Mouse (Mus musculus) right cerebral cortex, postnatal 4 days (tissue): ENCODE data around the gene Cd2.

Experiments
- DNase-seq: peaks from one replicate; pipeline ENCODE4 v3.0.0-alpha.2; 2022

Gene Cd2

DNA sequence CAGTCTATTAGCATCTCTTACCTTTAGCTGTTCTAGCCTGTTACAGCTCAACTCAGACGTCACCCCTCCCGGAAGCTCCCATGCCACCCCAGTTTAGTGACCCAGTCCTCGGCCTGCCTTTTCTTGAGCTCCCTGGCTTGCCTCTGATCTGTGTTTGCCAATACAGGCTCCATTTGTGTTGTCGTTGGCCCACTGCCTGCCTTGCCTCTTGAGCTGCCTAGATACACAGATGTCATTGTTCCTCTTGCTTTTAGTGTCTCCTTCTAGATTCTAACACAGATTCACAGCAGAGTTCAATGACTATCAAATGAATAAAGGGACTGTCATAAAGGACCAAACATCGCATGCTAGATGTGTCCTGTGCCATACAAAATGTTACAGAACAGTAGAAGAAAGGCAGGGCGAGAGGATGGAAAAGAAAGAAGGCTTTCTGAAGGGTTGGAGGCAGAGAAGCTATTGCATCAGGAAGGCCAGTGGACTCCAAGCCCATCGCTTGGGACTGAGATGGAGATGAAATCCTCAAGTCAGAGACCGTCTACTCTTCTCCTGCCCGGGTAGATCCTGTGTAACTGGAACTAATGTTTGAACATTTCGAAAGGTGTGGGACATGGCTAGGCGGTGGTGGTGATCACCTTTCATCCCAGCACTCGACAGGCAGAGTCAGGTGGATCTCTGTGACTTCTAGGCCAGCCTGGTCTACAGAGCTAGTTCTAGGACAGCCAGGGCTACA lies 13.5 kb downstream of the Cd2 start:
- peak; percentile 56 for DNase-seq

DNA sequence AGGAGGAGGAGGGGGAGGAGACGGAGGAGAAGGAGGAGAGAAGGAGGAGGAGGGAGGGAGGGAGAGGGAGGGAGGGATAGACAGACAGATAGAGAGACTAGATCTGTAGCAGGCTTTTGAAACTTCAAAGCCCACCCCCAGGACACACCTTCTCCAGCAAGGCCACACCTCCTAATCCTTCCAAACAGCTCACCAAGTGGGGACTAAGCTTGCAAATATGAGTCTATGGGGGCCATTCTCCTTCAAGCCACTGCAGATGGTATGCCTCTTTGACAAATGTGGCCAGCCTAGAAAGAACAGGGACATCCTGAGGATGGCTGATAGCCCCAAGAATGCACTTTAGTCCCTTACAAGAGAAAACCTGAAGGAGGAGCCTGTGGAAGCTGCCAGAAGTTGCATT lies 15.6 kb downstream of the Cd2 start:
- no peak for DNase-seq

DNA sequence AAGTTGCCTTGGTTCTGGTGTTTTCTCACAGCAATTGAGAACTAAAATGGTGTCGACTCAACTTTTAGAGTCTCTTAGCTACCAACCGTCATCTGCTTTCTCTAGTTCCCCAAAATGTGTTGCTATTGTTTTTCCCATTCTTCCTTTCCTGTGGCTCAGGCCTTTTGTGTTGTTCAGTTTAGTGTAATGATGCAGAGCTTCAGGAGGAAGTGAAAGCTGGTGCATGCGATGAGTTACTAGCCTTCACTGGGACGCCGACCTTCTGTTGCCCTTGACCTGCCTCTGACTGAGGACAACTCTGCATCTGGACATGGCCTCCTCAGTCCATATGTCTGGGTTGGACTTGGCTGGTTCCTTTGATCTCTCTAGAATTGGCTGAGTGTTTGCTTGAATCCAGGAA lies 16.9 kb downstream of the Cd2 start:
- no peak for DNase-seq

DNA sequence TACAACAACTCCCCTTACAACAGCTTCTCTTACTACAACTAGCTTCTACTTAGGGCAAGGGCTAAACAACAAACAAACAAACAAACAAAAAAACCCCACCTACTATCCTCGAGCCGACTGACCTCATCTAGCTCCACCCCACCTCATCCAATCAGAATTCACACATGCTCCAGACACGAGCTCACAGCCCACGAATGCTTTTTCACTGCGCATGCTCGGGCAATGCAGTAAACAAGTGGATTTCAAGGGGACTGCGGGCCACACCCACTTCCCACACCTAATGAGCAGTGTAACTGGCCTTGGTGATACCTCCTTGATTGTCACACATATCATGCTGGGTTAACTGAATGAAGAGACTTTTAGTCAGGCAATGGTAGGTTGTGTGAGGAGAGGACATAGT lies 19.4 kb downstream of the Cd2 start:
- no peak for DNase-seq

DNA sequence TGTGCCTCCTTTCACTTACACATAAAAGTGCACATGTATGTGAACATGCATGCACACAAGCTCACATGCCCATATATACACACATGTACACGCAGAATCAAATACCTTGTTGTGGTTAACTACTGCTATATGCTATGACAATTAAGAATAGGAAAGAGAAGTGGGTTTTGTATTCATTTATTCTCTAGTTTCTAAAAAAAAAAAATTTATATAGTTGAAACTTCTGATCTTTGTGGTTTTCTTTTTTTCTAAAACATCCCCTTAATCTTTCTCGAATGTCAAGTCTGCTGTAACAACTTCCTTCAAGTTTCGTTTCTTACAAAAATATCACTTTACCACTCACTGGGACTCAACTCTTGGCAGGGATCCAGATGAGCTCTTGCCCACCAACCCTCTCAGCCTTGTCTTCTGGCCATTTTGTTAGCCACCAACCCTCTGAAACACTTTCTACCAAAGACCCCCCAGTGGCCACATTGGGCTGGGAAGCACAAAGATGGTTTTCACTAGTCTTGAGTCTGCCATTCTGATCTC lies 22.1 kb downstream of the Cd2 start:
- no peak for DNase-seq

DNA sequence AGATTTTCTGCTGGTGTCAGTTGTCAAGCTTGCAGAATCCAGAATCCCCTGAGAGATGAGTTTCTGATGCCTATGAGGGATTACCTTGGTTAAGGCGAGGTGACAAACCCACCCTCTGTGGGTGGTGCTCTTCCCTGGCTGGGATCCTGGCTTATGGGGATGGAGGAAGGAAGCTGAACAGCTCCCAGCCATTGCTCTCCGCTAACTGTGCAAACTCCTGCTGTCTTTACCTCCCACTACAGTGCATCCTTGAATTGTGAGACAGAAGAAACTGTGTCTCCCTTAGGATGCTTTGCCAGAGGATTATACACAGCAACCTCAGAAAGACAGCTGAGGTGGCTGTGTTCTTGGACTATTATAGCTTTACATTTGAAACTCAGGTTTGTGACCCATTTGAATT lies 28.8 kb downstream of the Cd2 start:
- no peak for DNase-seq

- DNase-seq, result no peak
These were observed 31.6 kb downstream of the Cd2 start for GRCm38 (mm10) chr3:101256090-101256489.

DNA sequence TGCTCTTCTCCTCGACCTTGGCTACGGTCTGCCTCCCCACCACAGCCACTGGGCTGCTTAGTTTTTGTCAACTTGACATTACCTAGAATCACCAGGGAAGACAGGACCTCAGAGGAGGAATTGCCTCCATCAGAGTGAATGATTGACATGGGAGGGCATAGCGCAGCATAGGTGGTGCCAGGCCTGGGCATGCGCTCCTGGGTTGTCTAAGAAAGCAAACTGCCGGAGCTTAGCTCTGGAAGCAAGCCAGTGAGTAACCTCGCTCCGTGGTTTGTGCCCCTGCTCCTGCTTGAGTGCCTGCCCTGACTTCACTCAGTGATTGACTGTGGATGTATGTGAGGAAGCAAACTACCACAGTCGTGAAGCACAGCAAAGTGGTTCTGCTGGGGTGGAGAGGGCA lies 35.6 kb downstream of the Cd2 start:
- DNase-seq, result no peak

- no peak for DNase-seq
These were observed 37.9 kb downstream of the Cd2 start for GRCm38 (mm10) chr3:101249846-101250245.

GRCm38 (mm10) chr3:101245212-101245611 lies 42.5 kb downstream of the Cd2 start:
- DNase-seq, result no peak

DNA sequence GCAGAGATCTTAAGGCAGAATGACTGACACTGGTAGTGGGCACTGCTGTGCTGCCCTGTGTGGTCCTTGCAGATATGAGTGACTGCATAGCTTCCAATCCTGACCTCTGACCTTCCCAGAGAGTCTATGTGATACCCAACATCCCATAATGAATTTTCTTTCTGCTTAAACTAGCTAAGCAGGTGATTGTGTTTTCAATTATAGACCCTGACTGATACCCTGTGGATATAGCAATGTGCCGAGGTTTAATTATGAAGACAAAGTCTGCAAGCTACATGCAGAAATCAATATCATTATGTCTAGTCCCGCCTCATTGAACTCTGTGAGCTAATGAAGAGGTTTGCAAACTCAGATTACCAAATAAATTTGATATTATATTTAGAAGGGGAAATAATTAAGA lies 44.7 kb downstream of the Cd2 start:
- no peak for DNase-seq

DNA sequence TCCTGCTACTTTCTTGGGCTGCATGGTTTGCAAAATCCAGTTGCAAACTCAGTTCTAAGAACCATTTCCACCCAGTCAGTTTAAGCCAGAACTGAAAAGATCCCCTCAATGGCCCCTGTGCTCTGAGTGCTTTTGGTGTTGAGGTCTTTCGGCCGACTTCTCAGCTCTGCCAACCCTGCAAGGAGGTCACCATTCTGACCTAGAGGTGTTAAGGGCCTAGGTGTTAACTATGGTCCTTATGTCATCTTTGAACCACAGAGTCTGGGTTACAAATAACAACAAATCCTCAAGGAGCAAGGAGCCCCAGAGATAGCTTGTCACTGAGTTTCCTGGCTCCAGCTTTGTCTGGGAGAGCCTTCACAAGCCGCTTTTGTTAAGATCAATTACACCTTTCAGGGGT lies 45.9 kb downstream of the Cd2 start:
- no peak for DNase-seq

DNA sequence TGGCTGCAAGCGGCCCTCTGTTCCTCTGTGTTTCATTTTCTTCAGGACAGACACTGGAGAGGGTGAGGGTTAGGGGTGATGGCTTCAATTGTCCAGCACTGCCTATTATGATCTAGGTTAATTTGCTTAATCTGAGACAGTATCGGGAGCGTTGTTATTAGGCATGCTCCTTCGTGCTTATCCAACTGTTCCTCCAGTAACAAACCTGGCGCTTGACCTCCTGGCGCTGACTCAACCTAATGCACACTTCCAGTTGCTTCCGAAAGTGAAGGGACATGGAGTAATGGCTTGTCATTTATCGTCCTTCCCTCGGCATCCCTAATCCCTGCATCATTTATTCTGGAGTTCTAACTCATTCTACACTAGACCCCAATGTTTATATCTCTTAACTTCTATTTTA lies 46.9 kb downstream of the Cd2 start:
- DNase-seq, result no peak

- DNase-seq, result no peak
These were observed 48.5 kb downstream of the Cd2 start for GRCm38 (mm10) chr3:101239236-101239635.

DNA sequence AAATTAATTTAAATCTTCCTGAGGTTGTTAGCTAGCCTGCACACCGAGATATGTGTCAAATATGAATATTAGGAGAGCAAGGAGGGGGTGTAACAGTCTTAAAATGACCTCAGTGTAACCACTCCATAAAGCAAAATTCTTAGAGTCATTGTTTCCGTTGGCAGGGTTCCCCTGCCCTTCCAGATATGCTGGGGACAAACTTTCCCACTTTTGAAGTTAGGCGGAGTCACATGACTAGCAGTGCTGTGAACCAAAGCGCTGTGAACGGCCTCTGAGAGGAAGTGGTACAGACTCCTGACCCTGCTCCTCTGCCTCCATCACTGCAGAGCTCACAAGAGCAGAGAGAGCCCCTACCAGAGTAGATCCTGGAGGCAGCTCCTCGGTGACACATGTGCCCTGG lies 49.0 kb downstream of the Cd2 start:
- DNase-seq, result no peak

DNA sequence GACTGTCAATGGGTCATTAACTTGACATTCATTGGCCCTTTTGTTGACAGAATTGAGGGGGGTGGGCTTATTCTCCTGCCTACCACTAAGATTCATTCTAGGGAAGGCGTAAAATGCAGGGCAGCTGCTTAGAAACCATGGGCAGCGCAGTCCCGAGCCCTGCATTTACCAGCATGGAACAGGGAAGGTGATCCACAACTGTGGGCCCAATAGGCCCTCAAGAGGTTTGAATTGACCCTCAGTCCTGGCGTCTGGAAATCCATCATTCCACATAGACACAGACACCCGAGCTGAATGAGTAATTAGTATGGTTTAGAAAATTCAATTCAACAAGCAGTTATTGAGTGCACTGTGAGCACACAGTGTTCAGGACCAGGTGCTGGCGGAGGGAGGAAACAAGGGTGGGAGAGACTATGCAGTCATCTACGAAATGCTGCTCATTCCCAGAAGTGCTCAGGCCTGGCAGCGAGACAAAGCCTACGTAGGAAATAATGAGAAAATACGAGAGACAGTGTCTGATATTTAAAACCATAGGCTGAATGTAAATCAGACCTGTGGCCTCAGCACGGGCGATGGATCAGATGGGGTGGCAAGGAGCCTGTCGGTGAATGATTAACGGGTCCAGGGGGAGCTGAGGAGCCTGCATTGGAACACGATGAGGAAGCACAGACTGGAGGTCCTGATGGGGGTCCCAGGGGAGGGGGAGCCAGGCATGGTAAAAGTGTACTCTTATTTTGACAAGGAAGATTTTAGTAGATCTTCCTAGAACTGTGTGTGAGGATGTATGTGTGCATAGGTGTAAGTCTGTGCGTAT lies 50.5 kb downstream of the Cd2 start:
- no peak for DNase-seq

GRCm38 (mm10) chr3:101236261-101236660 lies 51.5 kb downstream of the Cd2 start:
- DNase-seq, result no peak

DNA sequence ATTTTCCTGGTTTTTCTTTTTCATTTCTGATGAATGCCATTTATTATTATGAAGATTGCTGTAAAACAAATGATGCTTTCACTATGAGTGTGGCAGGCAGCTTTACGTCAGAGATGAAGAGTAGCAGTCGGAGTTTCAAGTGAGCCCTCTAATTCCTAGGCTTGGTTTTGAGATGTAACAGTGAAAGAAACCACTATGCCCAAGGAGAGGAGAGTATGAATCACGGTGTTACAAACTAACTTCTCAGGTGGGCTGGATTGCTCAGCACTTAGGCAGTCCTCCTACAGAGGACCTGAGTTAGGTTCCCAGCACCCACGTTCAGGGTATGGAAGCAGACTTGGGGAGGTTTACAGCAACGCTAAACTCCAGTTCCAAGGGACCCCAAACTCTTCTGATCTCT lies 52.4 kb downstream of the Cd2 start:
- DNase-seq, result no peak

DNA sequence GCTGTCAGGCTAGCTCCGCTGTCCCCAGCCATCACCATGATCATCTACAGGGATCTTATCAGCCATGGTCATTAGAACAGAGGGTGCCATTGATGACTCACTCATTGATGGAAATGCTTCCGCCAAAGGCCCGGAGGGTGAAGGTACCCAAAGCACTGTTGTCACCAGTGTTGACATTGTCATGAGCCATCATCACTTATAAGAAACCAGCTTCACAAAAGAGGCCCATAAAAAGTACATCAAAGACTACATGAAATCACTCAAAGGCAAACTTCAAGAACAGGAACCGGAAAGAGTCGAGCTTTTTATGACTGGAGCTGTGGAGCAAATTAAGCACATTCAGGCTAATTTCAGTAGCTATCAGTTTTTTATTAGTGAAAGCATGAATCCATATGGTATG lies 54.3 kb downstream of the Cd2 start:
- DNase-seq, result no peak

- no peak for DNase-seq
These were observed 55.2 kb downstream of the Cd2 start for GRCm38 (mm10) chr3:101232570-101232969.

DNA sequence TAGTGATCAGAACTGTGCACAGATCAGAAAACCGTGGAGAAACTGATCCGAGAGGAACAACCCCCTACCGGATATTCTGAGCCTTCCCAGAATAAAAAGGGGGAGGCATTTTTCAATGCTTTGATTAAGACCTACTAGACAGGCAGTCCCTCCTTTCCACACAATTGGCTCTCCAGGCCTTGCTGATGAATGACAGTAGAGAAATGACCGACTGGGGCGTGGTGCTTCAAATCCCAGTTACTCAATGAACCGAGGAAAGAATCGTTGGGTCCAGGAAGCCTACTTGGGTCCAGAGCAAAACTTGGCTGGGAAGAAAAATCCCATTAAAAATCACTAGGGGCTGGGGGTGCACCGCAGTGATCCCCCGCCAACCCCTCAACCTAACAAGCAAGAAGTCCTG lies 57.5 kb downstream of the Cd2 start:
- no peak for DNase-seq

DNA sequence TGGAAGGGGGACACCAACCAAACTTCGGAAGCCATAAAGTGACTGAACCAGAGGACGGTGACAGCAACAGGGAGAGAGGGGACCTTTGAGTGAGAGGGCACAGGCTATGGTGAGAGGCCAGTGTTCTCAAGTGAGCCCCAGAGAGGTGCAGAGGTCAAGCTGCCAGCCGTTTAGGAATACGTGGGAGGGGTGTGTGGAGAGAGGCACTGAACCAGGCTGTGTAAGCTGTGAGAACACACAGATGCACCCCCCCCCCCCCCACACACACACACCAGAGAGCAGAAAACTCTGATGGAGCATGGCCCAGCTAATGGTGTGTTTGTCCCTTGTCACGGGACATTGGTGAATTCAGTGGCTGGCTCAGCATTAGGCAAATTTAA lies 58.2 kb downstream of the Cd2 start:
- DNase-seq, result no peak

DNA sequence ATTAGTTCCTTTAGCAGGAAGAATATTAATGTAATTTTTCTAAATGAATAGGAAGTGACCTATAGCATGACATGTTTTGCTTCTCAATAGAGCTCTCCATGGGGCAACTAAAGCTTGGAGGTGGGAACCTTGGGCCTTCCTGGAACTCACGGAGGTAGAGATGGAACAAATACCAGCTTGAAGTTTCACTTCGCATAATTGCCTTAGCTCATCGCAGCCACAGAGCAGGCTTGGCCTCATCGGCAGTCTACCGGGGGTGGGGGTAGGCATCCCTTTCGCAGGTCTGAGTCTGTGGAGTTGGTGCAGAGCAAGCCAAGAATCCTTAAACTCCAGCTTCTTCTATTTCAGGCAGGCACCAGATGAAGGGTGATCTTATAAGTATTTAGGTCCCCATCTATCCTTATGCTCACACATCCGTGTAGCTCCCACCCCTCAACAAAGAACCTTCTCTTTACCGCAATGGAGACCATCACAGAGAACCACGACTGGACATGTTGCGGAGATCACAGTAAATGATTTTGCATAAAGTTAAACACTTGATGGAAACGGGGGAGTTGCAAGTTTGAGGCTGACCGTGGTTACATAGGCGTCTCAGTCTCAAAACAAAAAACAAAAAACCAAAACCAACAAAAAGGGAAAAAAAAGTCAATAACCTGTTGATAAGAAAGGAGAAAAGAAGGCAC lies 58.7 kb downstream of the Cd2 start:
- DNase-seq, result no peak

DNA sequence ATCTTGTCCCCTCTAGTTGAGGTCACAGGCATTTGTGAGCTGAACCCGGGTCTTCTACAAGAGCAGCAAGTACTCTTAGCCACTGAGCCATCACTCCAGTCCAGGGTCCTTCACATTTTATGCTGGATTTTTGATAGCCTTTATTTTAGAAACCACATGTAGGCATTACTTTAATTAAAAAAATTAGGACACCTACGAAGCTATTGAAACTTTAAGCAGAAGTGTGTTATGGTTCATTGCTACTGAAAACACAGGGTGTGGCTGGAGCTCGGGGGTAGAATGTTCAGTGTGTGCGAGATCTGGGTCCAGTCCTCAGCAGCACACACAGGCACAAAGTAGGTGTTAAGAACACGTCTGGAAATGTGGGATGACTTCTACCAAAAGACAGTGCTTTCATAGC lies 59.7 kb downstream of the Cd2 start:
- DNase-seq, result no peak
